Mouse (Mus musculus) MEL (cell line): ENCODE data around the gene Tbc1d16. TPM values are rescaled to one million over a fixed set of nuclear protein-coding genes. Genes with fewer than 3 reads are reported as not detected.

ENCODE experiments used
- DNase-seq: peaks from one replicate; pipeline ENCODE4 v3.0.0; 2011; ENCODE audit warnings: low read depth, low spot score
- H3K27ac ChIP-seq: 2 replicates; pipeline ENCODE4 v1.5.1; 2012; ENCODE audit warnings: low read depth, mild to moderate bottlenecking, control low read depth, low read length, moderate library complexity; ENCODE audit not compliant: control insufficient read depth
- H3K27me3 ChIP-seq, 2 experiments: fragments of 150-350 bp in 1 of 2; sonication (generic) in 1 of 2; 2 replicates each; pipeline ENCODE4 v1.6.1; 2012; ENCODE audit warnings: low read length in 2 of 2, mild to moderate bottlenecking in 2 of 2, improper control_type of control experiment in 1 of 2, moderate library complexity in 1 of 2; ENCODE audit not compliant: insufficient read depth in 2 of 2, control insufficient read depth in 1 of 2
- H3K36me3 ChIP-seq, 2 experiments: 2 replicates each; pipeline ENCODE4 v1.6.1; 2012 to 2014; ENCODE audit warnings: low read length in 2 of 2, improper control_type of control experiment in 1 of 2, inconsistent platforms in 1 of 2, mild to moderate bottlenecking in 1 of 2; ENCODE audit not compliant: insufficient read depth in 2 of 2, control insufficient read depth in 1 of 2
- H3K4me1 ChIP-seq, 2 experiments: fragments of 150-350 bp in 1 of 2; sonication (generic) in 1 of 2; 2 replicates each; pipeline ENCODE4 v1.6.1; 2012; ENCODE audit warnings: low read length in 2 of 2, improper control_type of control experiment in 1 of 2, mild to moderate bottlenecking in 1 of 2; ENCODE audit not compliant: insufficient read depth in 2 of 2, control insufficient read depth in 1 of 2
- H3K4me3 ChIP-seq, 2 experiments: fragments of 150-350 bp in 1 of 2; sonication (generic) in 1 of 2; 2 replicates each; pipeline ENCODE4 v1.5.1; 2012; ENCODE audit warnings: low read depth in 2 of 2, low read length in 2 of 2, mild to moderate bottlenecking in 2 of 2, moderate library complexity in 2 of 2, control low read depth in 1 of 2, improper control_type of control experiment in 1 of 2; ENCODE audit not compliant: control insufficient read depth in 1 of 2, insufficient read depth in 1 of 2
- H3K79me2 ChIP-seq: 2 replicates; pipeline ENCODE4 v1.6.1; 2012; ENCODE audit warnings: mild to moderate bottlenecking, low read length, moderate library complexity; ENCODE audit not compliant: control insufficient read depth, poor library complexity, insufficient read depth
- H3K9ac ChIP-seq: 2 replicates; pipeline ENCODE4 v1.6.1; 2012; ENCODE audit warnings: low read depth, mild to moderate bottlenecking, control low read depth, low read length, moderate library complexity; ENCODE audit not compliant: control insufficient read depth, poor library complexity, severe bottlenecking
- H3K9me3 ChIP-seq: fragments of 150-350 bp; sonication (generic); replicated peaks from 2 replicates; pipeline ENCODE4 v1.6.1; 2012; ENCODE audit warnings: mild to moderate bottlenecking, low read length, improper control_type of control experiment, moderate library complexity; ENCODE audit not compliant: insufficient read depth
- BHLHE40 ChIP-seq: IDR thresholded peaks from 2 replicates; pipeline ENCODE4 v1.6.1; 2012; ENCODE audit warnings: low read depth, mild to moderate bottlenecking, inconsistent platforms, low read length, improper control_type of control experiment, borderline replicate concordance
- CHD2 ChIP-seq: IDR thresholded peaks from 2 replicates; pipeline ENCODE4 v1.6.1; 2011; ENCODE audit warnings: low read length, improper control_type of control experiment
- CTCF ChIP-seq, 3 experiments: IDR thresholded peaks in 2 of 3; conservative IDR thresholded peaks in 1 of 3; 2 replicates each; pipeline ENCODE4 v1.5.1; 2011 to 2012; ENCODE audit warnings: low read length in 3 of 3, low read depth in 2 of 3, mild to moderate bottlenecking in 2 of 3, improper control_type of control experiment in 1 of 3, inconsistent platforms in 1 of 3, mixed read lengths in 1 of 3, moderate library complexity in 1 of 3; ENCODE audit not compliant: control insufficient read depth in 1 of 3, insufficient read depth in 1 of 3, poor library complexity in 1 of 3, severe bottlenecking in 1 of 3
- ELF1 ChIP-seq: IDR thresholded peaks from 2 replicates; pipeline ENCODE4 v1.6.1; 2014; ENCODE audit warnings: low read depth, mild to moderate bottlenecking, inconsistent platforms, low read length, improper control_type of control experiment, moderate library complexity
- EP300 ChIP-seq, 2 experiments: IDR thresholded peaks; 2 replicates each; pipeline ENCODE4 v1.6.1; 2011; ENCODE audit warnings: improper control_type of control experiment in 2 of 2, low read length in 2 of 2, low read depth in 1 of 2, mild to moderate bottlenecking in 1 of 2
- GABPA ChIP-seq: IDR thresholded peaks from 2 replicates; pipeline ENCODE4 v1.6.1; 2012; ENCODE audit warnings: low read depth, mild to moderate bottlenecking, inconsistent platforms, low read length, improper control_type of control experiment, moderate library complexity
- JUND ChIP-seq: IDR thresholded peaks from 2 replicates; pipeline ENCODE4 v1.6.1; 2011; ENCODE audit warnings: low read depth, mild to moderate bottlenecking, improper control_type of control experiment, low read length
- MAFK ChIP-seq: IDR thresholded peaks from 2 replicates; pipeline ENCODE4 v1.6.1; 2011; ENCODE audit warnings: low read depth, mild to moderate bottlenecking, low read length, improper control_type of control experiment, borderline replicate concordance
- MAX ChIP-seq: IDR thresholded peaks from 2 replicates; pipeline ENCODE4 v1.6.1; 2011; ENCODE audit warnings: low read length, improper control_type of control experiment
- MYB ChIP-seq: IDR thresholded peaks from 2 replicates; pipeline ENCODE4 v1.6.1; 2011; ENCODE audit warnings: mild to moderate bottlenecking, low read depth, low read length, improper control_type of control experiment
- NRF1 ChIP-seq: IDR thresholded peaks from 2 replicates; pipeline ENCODE4 v1.6.1; 2014; ENCODE audit warnings: low read depth, mild to moderate bottlenecking, inconsistent platforms, low read length, improper control_type of control experiment, moderate library complexity; ENCODE audit not compliant: poor library complexity, insufficient read depth, severe bottlenecking
- POLR2AphosphoS2 ChIP-seq: IDR thresholded peaks from 2 replicates; pipeline ENCODE4 v1.6.1; 2011; ENCODE audit warnings: low read length, improper control_type of control experiment
- POLR2AphosphoS5 ChIP-seq: IDR thresholded peaks from 2 replicates; pipeline ENCODE4 v1.6.1; 2012; ENCODE audit warnings: low read depth, borderline replicate concordance, mild to moderate bottlenecking, inconsistent platforms, low read length, moderate library complexity, mixed read lengths
- USF1 ChIP-seq: IDR thresholded peaks from 2 replicates; pipeline ENCODE4 v1.6.1; 2014; ENCODE audit warnings: low read depth, mild to moderate bottlenecking, inconsistent platforms, low read length, improper control_type of control experiment, moderate library complexity
- USF2 ChIP-seq, 2 experiments: IDR thresholded peaks; 2 replicates each; pipeline ENCODE4 v1.6.1; 2011 to 2012; ENCODE audit warnings: improper control_type of control experiment in 2 of 2, low read length in 2 of 2, borderline replicate concordance in 1 of 2, inconsistent platforms in 1 of 2, low read depth in 1 of 2, mild to moderate bottlenecking in 1 of 2; ENCODE audit not compliant: insufficient read depth in 1 of 2
- ZKSCAN1 ChIP-seq: IDR thresholded peaks from 2 replicates; pipeline ENCODE4 v1.6.1; 2012; ENCODE audit warnings: low read depth, mild to moderate bottlenecking, inconsistent platforms, low read length, improper control_type of control experiment, moderate library complexity
- ZNF384 ChIP-seq: IDR thresholded peaks from 2 replicates; pipeline ENCODE4 v1.6.1; 2012; ENCODE audit warnings: low read depth, mild to moderate bottlenecking, inconsistent platforms, low read length, improper control_type of control experiment
- polyA plus RNA-seq, 2 experiments: library from polyadenylated mRNA; stranded (reverse) in 1 of 2; unstranded in 1 of 2; fragments of >175 nt in 1 of 2; fragments of >200 nt in 1 of 2; gene quantifications; 2 replicates each; pipeline versions ENCODE4 v1.2.1 to v1.2.4; 2012; ENCODE audit warnings: low replicate concordance in 2 of 2, low read depth in 1 of 2; ENCODE audit not compliant: insufficient read length in 2 of 2, insufficient read depth in 1 of 2, missing spikeins in 1 of 2
- total RNA-seq: library from RNA; depleted of rRNA; stranded (reverse); fragments of 300-350 nt; gene quantifications from 2 replicates; pipeline ENCODE4 v1.2.3, GENCODE M21; 2012

Gene Tbc1d16
- total and polyA plus RNA-seq, 3 experiments, result 13.6 to 19.2 TPM; not detected in 1

DNA sequence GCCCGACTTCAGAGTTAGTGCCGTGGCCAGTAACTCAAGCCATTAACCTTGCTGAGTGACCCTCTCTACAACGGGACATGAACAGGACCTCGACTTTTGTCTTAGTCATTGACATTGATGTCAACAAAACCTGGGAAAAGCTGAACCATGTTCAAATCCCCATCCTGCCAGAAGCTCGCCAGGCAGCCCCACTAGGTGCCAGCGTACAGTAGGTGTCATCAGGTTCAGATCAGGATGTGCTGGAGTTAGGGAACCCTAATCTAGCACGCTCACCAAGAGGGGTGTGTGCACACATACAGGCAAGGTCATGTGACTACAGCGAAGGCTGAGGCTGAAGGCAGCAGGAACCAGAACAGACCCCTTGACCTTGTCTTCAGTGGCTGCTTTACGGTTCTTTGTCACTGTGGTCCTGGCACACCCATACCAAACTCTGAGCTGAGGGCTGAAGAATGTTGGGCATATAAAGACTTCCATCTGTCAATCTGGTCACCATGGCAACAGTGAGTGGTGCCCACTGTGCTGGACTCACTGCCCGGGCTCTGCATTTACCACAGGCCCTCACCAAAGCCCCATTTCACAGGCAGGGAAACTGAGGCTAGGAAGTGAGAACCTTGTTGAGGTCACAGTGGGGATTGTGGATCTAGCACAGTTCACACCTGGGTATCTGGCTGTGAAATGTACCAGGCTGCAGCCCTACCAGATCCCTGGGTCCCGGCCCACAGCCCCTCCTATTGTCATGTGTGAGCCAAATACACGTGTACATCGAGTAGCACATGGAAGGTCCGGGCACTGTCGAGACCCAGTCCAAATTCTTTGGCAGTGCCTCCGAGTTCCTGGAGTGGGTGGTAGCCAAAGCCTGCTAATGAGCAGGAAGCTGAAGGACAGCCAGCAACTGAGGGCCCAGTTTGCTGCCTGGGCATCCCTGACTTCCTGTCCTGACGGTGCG lies 30.4 kb downstream of the Tbc1d16 start:
- H3K4me1 ChIP-seq, result no peaks in the 10 kb centered on the region
- no peaks in the 10 kb centered on the region for H3K9me3 ChIP-seq
- H3K27ac ChIP-seq, result no peak overlapping the region

DNA sequence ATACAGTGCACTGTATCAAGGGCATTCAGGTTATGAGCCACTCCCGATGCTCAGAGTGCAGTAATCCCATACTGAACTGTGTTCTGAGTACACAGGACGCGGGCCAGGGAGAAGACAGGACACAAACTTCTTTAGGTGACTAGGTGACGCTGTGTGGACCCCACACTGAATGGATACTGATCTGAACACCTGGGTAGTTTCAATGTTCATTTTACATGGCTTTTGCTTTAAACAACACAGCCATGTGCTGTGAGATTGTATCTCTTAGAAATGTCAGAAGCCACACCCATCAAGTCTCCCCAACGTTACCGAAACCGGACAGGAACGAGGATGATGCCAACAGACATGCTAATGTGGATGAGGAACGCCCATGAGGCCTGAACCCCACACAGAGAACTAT lies 35.7 kb downstream of the Tbc1d16 start:
- H3K9me3 ChIP-seq, result no peaks in the 10 kb centered on the region
- no peak overlapping the region for H3K9ac ChIP-seq
- H3K36me3 ChIP-seq, result no peaks in the 10 kb centered on the region
- H3K27me3 ChIP-seq, result no peaks in the 10 kb centered on the region
- H3K27ac ChIP-seq, result no peak overlapping the region
- H3K4me1 ChIP-seq, result no peaks in the 10 kb centered on the region; a peak in 1 of 4 replicates
- no peak for DNase-seq
- H3K79me2 ChIP-seq, result no peaks in the 10 kb centered on the region
- no peak for TF ChIP-seq POLR2AphosphoS2
- TF ChIP-seq GABPA, result no peak
- TF ChIP-seq MAFK, result no peak
- TF ChIP-seq BHLHE40, result no peak
- no peak for TF ChIP-seq CTCF (IDR thresholded peaks at IDR 0.05 in 2 of 3, conservative IDR thresholded peaks at IDR 0.05 in 1 of 3; ENCODE audit: control insufficient read depth in 1 of 3, insufficient read depth in 1 of 3, low read depth in 2 of 3, low read length in 3 of 3, poor library complexity in 1 of 3, severe bottlenecking in 1 of 3)
- TF ChIP-seq ZNF384, result no peak
- no peak for TF ChIP-seq CHD2
- no peak for TF ChIP-seq ELF1
- no peak for TF ChIP-seq EP300 (IDR thresholded peaks at IDR 0.05; ENCODE audit: low read depth in 1 of 2, low read length in 2 of 2)
- no peak for TF ChIP-seq MAX
- TF ChIP-seq JUND, result no peak
- no peak for TF ChIP-seq ZKSCAN1
- TF ChIP-seq MYB, result no peak
- TF ChIP-seq USF2 (IDR thresholded peaks at IDR 0.05; ENCODE audit: borderline replicate concordance in 1 of 2, insufficient read depth in 1 of 2, low read depth in 1 of 2, low read length in 2 of 2), result no peak
- no peak for TF ChIP-seq NRF1
- H3K4me3 ChIP-seq, result no peak overlapping the region

More for the DNA sequence above, 30.4 kb downstream of the Tbc1d16 start:
- no peak for DNase-seq
- H3K27me3 ChIP-seq, result no peaks in the 10 kb centered on the region
- H3K4me3 ChIP-seq, result no peak overlapping the region
- TF ChIP-seq USF1 (0 out of 2 replicates have a peak, but pooled peaks have one; percentile 33), ZKSCAN1 (peak; percentile 84), POLR2AphosphoS5 (no peak)
- TF ChIP-seq, all 39 proteins: peak for 2
- Histone ChIP-seq H3K36me3 (no peaks in the 10 kb centered on the region; a peak in 1 of 4 replicates), H3K9ac (no peak overlapping the region), H3K79me2 (no peaks in the 10 kb centered on the region)
